Mouse (Mus musculus): ENCODE results near the gene Wdr43. TPM values are rescaled to one million over a fixed set of nuclear protein-coding genes. Genes with fewer than 3 reads are reported as not detected.
"Not testable (repeated sequence)": the region's sequence is repeated elsewhere in the genome, so short reads cannot be mapped to it uniquely, and the experiment has no call there.

Wdr43 gene
- 10 to 100 TPM; 24.9 to 26.7 TPM for total RNA-seq (2021)

DNA sequence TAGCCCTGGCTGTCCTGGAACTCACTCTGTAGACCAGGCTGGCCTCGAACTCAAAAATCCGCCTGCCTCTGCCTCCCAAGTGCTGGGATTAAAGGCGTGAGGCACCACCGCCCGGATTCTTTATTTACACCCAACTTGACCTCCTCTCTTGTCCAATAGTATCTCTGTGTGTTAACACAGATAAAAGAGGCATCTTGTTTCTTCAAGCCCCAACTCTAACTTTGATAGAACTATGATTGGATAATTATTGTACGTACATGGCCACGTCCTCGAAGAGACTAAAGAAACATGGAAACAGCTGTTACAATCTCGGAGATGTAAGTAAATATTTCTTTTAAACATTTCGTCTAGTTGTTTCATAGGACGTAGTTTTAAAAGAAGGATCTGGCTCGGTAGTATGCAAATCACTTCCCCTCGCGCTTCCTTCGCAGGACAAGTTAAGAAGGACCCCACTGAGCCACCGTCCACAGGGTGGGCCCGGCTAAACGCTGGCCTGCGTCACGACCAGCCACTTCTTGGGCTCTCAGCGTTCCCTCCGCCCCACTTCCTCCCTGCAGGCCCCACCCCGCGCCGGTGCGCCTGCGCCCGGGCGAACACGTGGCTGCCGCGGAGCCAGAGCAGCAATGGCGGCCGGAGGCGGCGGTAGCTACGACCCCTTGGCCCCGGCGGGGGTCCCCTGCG, at the start of gene Wdr43:
Wdr43 (plus strand) TSS at position 258 of the 681 bp plus-strand sequence.
- DNase-seq (ENCODE audit: extremely low spot score in 1 of 2, low spot score in 1 of 2) = peak; percentile 87 to 89

DNA sequence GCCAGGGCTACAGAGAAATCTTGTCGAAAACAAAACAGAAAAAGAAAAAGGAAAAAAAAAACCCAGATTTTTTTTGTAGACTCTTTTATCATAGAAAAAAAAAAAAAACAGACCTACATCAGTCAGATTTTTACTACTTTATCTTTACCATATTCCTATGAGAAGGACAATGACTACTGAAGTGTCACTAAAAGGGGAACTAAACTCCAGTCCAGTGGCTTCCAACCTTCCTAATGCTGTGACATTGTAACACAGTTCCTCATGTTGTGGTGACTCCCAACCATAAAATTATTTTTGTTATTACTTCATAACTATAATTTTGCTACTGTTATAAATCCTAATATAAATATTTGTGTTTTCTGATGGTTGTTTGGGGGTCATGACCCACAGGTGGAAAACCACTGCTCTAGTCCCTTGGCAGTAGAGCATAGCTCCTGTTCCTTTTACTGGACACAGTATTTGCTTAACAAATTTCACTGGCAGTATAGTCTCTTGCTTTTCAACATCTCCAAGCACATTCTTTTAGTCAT, 36.5 kb upstream of the Wdr43 start:
- DNase-seq (ENCODE audit: extremely low spot score in 1 of 2, low spot score in 1 of 2) = no peak

DNA sequence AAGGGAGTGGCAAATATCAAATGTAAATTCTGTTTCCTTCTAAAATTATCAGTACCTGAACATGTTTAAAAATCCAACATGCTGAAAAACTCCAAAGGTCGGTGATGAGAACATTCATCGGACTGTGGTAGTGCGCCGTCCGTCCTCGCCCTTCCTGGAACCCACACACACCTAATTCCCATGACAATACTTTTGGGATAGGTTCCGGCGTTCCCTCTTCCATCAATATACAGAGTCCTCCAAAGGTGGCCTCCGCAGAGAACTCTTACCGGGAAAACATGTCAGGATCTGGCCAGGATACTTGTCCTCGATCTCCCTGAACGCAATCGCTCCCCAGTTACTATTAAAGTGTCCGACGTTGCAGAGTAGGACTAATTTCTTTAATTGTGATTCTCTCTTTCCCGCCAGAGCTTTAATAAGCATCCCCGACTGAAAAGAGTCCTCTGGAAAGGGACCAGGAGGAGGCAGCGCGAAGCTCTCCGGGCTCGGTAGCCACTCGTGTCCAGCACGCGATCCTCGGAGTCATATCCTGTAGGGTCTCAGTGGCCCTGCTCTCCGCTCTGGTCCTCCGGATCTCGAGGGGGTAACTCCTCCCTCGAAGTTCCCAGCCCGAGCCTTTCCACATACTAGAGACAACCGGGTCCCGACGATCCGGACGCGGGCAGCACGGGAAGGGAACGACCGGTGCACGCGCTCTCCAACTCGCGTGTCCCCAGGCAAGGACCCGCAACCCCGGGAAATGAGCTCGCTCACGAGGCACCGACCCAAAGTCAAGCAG, 17.6 kb upstream of the Wdr43 start:
- DNase-seq (ENCODE audit: extremely low spot score in 1 of 2, low spot score in 1 of 2) = no peak

DNA sequence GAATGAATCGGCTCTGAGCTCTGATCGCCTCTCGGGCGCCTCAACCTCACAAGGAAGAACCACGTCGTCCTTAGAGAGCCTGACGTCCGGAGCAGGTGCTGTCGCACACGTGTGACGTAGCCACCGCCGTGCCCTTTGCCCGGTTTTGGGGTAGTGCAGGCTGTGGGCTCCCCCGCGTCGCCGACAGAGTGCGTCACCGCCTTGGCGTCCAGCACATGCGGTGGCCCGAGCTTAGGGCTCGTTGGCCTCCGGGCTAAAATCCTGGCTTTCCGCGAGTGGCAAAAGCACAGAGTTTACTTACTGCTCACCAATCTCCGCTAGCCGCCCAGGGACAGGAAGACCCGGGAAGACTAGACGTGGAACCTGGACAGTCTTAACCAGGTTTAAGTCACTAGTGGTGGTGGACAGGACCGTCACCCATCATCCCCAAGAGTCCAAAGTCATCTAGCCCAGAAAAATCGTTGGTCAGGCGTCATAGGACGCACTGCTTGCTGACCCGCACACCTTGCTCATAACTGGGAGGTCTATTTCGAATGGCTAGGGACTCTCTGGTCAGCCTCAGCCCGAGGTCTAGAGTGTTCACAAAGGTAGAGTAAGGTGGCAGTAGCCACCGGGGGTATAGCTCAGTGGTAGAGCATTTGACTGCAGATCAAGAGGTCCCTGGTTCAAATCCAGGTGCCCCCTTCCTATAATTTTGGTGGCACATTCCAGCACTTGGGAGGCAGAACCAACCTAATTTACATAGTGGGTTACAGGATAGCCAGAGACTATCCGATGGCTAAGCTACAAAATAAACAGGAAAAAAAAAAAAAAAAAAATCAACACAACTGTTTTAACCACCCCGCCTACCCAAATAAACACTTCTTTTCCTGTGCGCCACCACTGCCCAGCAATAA, 16.8 kb upstream of the Wdr43 start:
- DNase-seq (ENCODE audit: extremely low spot score in 1 of 2, low spot score in 1 of 2) = peak; percentile 83 to 93

DNA sequence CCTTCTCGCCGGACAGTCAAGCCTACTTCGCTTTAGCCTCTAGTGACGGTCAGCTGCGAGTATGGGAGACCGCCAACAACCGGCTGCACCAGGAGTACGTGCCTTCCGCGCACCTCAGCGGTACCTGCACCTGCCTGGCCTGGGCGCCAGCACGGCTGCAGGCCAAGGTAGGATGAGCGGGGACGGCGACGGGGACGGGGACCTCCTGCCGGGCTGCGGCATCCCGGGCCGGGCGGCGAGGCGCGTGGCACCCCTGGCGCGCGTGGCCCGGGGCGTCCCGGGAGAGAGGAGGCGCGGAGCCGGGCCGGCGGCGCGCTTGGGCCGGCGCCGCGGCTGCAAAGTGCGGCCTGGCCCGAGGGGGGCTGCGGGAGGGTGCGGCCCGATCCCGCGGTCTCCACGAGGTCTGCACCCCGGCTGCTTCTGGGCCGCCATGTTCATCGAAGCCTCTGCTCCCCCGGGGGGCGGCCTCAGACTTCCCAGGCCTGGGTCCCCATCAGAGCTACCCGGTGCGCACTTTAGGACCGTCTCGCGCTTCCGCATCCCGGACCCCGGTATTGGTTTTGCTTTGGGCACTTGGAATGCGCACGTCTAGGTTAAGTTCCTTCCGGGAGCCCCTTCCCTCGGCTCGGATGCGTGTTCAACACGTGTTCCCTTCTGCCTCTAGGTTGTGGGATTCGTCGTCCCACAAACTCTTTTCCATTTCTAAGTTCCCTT, 781 bp downstream of the Wdr43 start:
- DNase-seq (ENCODE audit: extremely low spot score in 1 of 2, low spot score in 1 of 2) = peak; percentile 5 to 22

DNA sequence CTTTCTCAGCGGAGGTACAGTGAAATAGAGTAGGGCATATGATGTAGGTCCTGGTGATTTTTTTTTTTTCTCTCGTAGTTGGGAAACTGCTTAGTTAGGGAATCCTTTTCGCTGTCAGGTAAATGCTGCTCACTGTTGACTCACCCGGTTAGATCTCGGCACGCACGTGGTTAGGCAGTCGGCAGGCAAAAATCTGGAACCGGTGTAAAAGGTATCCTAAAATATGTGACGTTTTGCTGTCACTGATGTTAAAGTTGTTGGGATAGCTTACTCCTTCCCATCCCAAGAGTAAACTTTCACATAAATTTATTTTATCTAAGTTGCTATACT, 1.3 kb downstream of the Wdr43 start:
- DNase-seq (ENCODE audit: extremely low spot score in 1 of 2, low spot score in 1 of 2) = no peak

DNA sequence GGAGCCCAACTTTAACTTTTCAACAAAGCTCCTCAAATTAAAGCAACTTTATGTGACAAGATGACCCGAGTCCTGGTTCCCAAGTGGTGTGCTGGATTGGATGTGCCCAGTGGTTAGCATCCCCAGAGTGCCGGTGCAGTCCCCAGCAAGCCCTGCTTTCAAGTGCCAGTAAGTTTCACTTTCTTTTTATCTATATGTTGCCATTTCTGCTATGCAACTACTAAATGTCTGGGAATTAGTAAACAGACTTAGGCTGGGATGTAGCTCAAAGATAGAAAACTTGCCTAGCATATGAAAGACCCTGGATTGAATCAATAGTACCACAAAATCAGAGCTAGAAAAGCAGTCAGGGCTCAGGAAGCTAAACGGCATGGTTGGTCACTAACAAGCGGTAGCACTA, 2.3 kb downstream of the Wdr43 start:
- DNase-seq (ENCODE audit: extremely low spot score in 1 of 2, low spot score in 1 of 2) = no peak

DNA sequence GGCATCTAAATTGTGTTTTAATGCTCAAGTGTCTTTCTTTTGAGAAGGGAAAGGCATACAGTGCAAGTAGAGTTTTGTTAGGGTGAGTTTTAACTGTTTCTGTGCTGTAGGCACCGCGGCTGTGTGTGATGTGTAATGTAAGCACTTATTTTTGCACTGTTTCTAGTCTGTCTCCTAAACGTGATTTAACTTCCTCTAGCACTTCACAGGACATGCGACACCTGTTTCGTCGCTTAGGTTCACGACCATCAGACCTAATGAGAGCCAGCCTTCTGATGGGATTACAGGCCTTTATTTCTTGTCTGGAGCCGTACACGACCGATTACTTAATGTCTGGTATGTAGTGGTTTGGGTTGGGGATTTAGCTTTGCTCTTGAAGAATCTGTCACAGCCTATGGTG, 16.1 kb downstream of the Wdr43 start:
- no peak for DNase-seq (ENCODE audit: extremely low spot score in 1 of 2, low spot score in 1 of 2)

DNA sequence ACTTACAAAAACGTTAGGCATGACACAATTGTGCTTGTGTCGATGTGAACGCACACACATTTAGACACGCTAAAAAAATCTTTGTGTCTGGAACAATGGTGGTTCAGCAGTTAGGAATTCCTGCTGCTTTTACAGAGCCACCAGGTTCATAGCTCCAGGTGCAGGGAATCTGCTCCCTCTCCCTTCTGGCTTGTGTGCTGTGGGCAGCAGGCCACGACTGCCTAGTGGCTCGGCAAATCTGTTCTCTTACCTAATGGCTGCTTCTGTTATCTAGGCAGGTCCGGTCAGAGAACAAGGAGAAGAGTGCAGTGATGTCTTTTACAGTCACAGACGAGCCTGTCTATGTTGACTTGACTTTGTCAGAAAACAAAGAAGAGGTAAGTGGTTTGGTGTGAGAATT, 17.7 kb downstream of the Wdr43 start:
- no peak for DNase-seq (ENCODE audit: extremely low spot score in 1 of 2, low spot score in 1 of 2)

DNA sequence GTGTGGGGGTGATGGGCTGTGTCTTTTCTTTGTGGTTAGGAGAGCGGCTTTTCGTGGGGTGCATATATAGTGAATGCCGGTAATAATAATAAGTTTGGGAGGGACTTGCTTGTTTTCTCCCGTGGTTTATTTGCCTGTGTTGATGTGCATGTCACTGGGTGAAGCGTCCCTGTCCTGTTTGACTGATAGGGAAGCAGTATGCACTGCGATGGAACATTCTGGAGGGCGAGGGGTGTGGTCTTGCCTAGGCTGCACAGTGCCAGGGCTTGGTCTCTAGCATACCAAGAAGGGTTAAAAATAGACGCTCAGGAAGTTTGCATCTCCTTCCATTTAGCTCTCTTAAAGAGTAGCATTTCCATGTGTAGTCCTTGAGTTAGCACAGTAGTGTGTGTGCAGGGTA, 21.1 kb downstream of the Wdr43 start:
- DNase-seq (ENCODE audit: extremely low spot score in 1 of 2, low spot score in 1 of 2) = no peak

DNA sequence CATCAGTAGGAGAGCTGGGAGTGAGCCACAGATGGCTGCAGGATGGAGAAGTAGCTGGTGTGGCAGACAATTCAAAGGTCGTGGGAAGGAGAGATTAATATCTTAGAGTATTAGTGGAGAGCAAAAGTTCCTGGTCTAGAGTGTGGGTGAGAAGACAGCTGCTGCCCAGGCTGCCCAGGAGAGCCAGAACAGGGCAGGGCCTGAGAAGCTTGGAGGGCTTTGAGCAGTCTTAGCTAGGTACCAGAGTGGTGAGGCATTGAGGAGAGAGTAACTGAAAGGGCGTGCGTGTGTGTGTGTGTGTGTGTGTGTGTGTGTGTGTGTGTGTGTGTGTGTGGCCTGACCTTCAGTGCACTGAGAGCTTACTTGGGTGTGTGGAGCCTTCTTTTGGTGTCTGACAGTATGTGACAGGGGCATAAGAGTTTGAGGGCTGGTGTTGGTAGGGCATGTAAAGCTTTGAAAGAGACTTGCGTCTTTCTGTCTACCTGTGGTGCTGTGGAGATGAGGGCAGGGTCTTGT, 22.1 kb downstream of the Wdr43 start:
- no peak for DNase-seq (ENCODE audit: extremely low spot score in 1 of 2, low spot score in 1 of 2)

DNA sequence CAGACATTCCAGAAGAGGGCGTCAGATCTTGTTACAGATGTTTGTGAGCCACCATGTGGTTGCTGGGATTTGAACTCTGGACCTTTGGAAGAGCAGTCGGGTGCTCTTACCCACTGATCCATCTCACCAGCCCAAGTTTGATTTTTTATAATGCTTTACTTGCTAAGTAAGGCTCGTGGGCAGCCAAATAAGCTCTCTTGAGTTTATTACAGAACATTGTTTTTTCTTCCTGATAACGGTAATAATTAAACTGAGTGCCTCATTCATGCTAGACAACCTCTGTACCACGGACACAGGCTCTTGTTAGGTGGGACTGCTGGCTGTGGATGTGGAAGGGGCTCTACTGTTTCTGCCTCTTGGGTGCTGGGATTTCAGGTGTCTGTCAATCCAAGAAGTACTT, 23.4 kb downstream of the Wdr43 start:
- DNase-seq (ENCODE audit: extremely low spot score in 1 of 2, low spot score in 1 of 2) = not testable (repeated sequence)

DNA sequence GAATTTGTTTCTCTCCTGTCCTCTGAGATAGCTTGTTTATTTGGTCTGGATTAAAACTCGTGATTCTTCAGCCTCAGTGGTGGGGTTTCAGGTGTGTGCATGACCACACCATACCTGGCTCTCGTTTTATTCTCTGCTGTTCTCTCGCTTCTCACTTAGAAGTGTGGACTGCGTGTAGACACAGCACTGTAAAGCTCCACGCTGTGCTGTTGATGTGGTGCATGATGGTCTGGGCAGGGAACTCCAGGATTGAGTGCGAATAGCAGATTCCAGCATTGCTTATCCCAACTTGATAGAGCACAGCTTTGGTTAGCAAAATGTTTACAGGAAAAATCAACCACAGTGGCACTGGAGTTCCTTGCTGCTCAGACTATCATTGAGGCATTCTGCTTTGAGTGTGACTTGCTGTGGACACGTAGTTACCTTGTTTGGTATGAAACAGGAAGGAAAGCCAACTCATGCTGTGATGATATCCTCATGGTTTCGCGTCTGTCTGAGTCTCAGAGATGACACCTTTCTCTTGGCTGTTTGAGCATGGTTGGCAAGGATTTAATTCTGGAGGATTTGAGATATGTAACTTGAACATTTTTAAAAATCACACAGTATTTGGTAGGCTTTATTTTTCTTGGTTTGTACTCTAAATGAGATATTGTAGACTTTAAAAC, 24.9 kb downstream of the Wdr43 start:
- DNase-seq (ENCODE audit: extremely low spot score in 1 of 2, low spot score in 1 of 2) = no peak

DNA sequence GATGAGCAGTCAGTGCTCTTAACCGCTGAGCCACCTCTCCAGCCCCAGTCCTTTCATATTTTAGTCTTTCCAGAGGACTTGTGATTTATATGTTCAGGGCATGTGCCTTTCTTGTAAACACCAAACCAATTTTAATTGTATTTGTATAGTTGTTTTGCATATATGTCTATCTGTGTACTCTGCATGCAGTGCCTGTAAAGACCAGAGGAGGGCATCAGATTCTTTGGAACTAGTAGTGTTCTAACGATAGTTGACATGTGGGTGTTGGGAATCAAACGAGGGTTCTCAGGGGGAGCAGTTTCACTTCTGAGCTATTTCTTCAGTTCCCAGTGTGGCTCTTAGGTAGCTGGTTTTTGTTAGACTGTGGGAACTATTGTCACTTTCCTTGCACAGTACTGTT, 26.5 kb downstream of the Wdr43 start:
- DNase-seq (ENCODE audit: extremely low spot score in 1 of 2, low spot score in 1 of 2) = no peak

DNA sequence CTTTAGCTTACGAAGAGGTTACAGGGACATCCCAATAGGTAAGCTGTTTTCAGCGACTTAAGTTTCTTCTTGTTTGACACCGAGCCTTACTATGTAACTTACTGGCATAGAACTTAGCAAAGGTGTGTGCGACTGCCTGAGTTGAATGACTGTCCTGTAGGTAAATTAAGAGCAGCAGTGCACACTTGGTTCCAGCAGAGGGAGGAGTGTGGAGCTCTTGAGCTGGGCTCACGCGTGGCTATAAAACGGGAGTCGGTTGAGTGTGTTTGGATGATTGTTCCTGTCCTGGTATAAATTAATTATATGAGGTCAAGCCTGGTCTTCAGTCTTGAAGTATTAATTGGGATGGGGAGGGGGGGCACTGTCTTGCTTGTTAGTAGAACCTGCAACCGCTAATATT, 34.3 kb downstream of the Wdr43 start:
- DNase-seq (ENCODE audit: extremely low spot score in 1 of 2, low spot score in 1 of 2) = no peak

DNA sequence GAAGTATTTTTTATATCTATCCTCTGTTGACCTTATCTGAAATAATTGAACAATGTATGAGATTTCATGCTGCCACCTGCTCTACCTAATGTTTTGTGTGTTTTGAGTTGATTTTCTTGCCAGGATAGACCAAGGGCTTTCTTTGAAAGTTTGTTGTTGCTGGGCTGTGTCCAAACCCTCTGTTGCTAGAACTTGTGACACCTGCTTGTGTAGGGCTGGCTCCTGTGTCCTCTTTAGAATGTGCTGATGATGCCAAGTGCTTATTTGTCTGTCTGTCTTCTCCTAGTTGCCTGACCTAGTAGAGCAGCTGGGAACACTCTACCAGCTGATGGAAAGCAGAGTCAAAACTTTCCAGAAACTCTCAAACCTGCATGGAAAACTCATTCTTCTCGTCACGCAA, 36.8 kb downstream of the Wdr43 start:
- DNase-seq (ENCODE audit: extremely low spot score in 1 of 2, low spot score in 1 of 2) = no peak

DNA sequence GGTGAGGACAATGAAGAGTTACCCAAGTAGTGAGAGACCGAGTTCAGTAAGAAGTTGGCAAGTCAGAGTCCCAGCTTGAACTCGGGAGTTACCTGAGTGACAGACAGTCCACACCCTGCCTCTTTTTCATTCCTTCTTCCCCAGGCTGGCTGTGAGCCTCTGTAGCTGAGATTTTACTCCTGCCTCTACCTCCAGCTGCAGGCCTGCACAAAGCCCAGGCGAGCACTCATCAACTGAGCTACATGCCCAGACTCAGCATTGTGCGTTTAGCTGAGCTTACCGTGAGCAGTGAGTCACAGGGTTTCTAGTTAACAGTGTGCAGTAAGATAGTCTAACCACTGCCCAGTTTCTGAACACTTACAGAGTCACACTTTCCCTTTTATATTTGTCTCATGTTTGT, 37.2 kb downstream of the Wdr43 start:
- DNase-seq (ENCODE audit: extremely low spot score in 1 of 2, low spot score in 1 of 2) = no peak

DNA sequence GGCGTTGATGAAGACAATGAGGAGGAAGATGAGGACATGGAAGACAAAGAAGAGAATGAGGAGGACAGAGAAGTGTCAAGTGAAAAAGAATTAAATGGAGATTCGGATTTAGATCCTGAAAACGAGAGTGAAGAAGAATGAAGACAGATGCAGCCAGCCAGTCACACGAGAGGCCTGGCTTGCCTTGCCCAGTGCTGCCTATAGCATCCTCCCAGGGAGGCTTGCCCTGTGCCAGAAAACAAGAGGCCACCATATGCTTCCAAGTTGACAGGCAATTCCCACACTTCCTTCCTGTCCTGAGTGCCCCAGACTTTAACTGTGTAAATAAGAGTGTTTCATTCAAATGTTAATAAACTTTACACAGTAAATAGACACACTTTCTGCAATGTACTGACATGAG, 41.8 kb downstream of the Wdr43 start:
- DNase-seq (ENCODE audit: extremely low spot score in 1 of 2, low spot score in 1 of 2) = no peak

DNA sequence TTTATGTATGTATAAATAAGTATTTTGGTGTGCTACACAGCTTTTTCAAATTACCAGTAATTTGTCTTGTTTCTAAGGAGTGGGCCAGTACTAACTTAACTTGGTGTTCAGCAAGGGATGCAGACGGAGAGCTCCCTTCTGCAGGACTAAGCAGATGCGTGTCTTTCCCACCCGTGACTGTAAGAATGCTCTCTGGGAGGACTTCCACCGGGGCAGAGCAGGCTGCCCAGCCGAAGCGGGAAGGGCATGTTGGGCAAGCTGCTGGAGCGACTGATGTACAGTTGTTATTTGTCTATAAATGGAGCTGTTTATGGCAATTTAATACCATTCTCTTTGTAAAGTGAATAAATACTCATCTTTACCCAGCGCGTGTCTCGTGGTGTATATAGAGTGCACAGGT, 43.0 kb downstream of the Wdr43 start:
- DNase-seq (ENCODE audit: extremely low spot score in 1 of 2, low spot score in 1 of 2) = no peak

DNA sequence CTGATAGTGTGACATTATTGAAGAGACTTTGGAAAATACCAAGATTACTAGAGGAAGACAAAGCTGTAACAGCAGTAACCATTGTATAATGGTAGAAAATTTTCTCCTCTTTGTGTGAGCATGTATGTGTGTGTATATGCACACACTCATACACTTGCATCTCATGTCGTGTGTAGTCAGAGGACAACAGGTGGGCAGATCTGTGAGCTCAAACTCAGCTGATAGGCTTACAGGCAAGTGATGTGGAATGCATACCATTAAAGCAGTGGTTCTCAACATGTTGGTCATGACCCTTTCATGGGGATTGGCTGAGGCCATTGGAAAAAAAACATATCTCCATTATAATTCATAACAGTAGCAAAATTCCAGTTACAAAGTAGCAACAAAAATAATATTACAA, 44.7 kb downstream of the Wdr43 start:
- DNase-seq (ENCODE audit: extremely low spot score in 1 of 2, low spot score in 1 of 2) = no peak

Measured in layer of hippocampus, postnatal 25 days (tissue).